Mouse (Mus musculus) limb, embryonic 12.5 days (tissue): Measurements from ENCODE around the gene Dynlrb2. TPM values are rescaled to one million over a fixed set of nuclear protein-coding genes. Genes with fewer than 3 reads are reported as not detected.

ENCODE experiments used
- ATAC-seq: fragments of 200-750 bp; cut with Nextera tagmentation; 2 replicates; pipeline ENCODE4 v1.8.0; 2017; ENCODE audit warnings: low read depth, moderate TSS enrichment; ENCODE audit not compliant: insufficient number of reproducible peaks, insufficient read depth, low FRiP score, low TSS enrichment
- H3K27ac ChIP-seq: fragments of 300-500 bp; sonication (generic); 2 replicates; pipeline ENCODE4 v1.5.1; 2016; ENCODE audit warnings: mild to moderate bottlenecking, moderate library complexity
- H3K27me3 ChIP-seq: fragments of 300-500 bp; sonication (generic); 2 replicates; pipeline ENCODE4 v1.6.1; 2016; ENCODE audit warnings: mild to moderate bottlenecking, moderate library complexity
- H3K36me3 ChIP-seq: fragments of 300-500 bp; sonication (generic); 2 replicates; pipeline ENCODE4 v1.6.1; 2016; ENCODE audit warnings: mild to moderate bottlenecking, moderate library complexity
- H3K4me1 ChIP-seq: fragments of 300-500 bp; sonication (generic); replicated peaks from 2 replicates; pipeline ENCODE4 v1.6.1; 2016
- H3K4me2 ChIP-seq: fragments of 300-500 bp; sonication (generic); 2 replicates; pipeline ENCODE4 v1.6.1; 2016; ENCODE audit warnings: mild to moderate bottlenecking, moderate library complexity
- H3K4me3 ChIP-seq: fragments of 300-500 bp; sonication (generic); replicated peaks from 2 replicates; pipeline ENCODE4 v1.5.1; 2016; ENCODE audit warnings: mild to moderate bottlenecking
- H3K9ac ChIP-seq: fragments of 300-500 bp; sonication (generic); replicated peaks from 2 replicates; pipeline ENCODE4 v1.6.1; 2016; ENCODE audit warnings: mild to moderate bottlenecking, moderate library complexity
- H3K9me3 ChIP-seq: fragments of 300-500 bp; sonication (generic); 2 replicates; pipeline ENCODE4 v1.6.1; 2016; ENCODE audit warnings: mild to moderate bottlenecking, moderate library complexity
- WGBS: fragments of 180-500 bp; shearing (Covaris S2); methylation state at CpG from one replicate; pipeline ENCODE4 v1.1.7; 2016; 5-methylcytosine and 5-hydroxymethylcytosine counted together
- polyA plus RNA-seq: library from polyadenylated mRNA; unstranded; fragments of >200 nt; fragmentation: Nextera tagmentation; extraction: Ambion mirVana; gene quantifications from 2 replicates; pipeline ENCODE4 v1.2.1, GENCODE M21; 2016

The Dynlrb2 gene
- polyA plus RNA-seq, 1 experiment from 2014 or later, result not detected

DNA sequence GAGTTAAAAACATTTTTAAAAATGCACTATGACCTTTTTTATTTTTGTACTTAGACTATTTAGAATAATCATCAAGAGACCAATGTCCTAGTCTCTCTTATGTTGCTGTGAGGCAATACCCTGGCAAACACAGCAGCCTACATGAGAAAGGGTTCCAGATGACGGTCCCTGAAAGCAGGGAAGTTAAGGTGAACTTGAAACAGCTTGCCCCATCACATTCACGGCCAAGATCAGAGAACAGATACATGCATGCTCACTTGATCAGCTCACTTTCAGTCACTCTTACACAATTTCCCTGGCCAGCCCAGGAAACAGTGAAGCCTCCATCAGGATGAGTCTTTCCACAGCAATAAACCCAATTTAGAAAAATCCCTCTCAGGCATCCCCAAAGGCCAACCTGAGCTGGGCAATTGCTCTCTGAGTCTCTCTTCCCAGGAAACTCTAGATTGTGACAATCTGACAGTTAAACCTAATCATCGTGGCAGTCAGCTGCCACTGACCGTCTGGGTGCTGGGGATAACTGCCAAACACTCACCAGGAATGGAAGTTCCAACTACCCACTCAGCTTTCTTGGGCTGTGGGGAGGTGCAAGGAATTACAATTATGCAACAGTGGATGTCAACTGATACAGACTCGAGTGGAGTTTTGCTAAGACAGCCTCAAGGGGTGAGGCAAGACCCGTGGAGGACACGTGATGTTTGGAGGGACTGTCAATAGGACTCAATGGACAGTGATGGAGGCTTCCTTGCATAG is 4.5 kb upstream of the Dynlrb2 start:
- 86% methylated on average over 7 of the region's 7 CpGs for WGBS
- H3K4me1 ChIP-seq, result 0 out of 2 replicates have a peak, but pooled peaks cover 4% of the 10 kb centered on the region
- ATAC-seq, result no peak

DNA sequence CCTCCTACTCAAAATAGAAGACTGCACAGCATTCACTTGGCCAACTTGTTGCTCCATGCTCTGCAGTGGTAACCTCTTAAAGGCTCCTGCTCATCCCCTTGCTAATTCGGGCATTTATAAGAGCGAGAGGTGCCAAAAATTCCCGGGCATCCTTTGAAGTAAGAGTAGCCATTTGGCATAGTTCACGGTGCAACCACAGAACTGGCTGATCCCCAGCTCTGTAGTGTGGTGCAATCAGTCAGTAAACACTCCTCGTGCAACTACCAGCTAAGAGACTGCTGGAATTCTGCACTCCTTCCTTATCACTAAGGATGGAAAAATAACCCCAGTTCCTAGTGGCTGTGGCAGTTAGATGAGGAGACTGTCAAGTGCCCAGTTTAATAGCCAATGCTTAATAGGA is 3.9 kb downstream of the Dynlrb2 start:
- no peak overlapping the region for H3K4me3 ChIP-seq
- H3K27me3 ChIP-seq, result no peaks in the 10 kb centered on the region
- 0 out of 2 replicates have a peak, but pooled peaks cover 4% of the 10 kb centered on the region for H3K4me1 ChIP-seq
- no peak overlapping the region for H3K27ac ChIP-seq
- no peak overlapping the region for H3K9ac ChIP-seq
- no peak for ATAC-seq
- 46% methylated on average over 5 of the region's 5 CpGs for WGBS
- H3K36me3 ChIP-seq, result no peaks in the 10 kb centered on the region
- H3K4me2 ChIP-seq, result no peak overlapping the region
- H3K9me3 ChIP-seq, result no peaks in the 10 kb centered on the region

More for the DNA sequence above, 4.5 kb upstream of the Dynlrb2 start:
- Histone ChIP-seq H3K27me3 (no peaks in the 10 kb centered on the region), H3K27ac (no peak overlapping the region), H3K4me2 (no peak overlapping the region), H3K36me3 (no peaks in the 10 kb centered on the region), H3K4me3 (no peak overlapping the region), H3K9ac (no peak overlapping the region), H3K9me3 (no peaks in the 10 kb centered on the region)

DNA sequence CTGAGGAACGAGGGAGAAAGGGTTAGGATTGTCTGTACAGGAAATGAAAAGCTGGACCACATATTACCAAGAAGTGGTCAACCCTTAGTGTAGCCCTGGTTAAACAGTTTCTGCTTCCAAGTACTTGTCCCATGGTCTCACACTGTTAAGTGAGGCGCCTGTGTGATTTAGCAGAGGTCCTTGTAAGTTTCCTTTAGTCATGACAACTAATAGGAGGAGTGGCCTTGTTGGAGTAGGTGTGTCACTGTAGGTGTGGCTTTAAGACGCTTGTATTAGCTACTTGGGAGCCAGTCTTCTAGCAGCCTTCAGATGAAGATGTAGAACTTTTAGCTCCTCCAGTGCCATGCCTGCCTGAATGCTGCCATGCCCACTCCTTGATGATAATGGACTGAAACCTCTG is 4.5 kb downstream of the Dynlrb2 start:
- no peak overlapping the region for H3K9ac ChIP-seq
- ATAC-seq, result no peak
- H3K4me3 ChIP-seq, result no peak overlapping the region
- H3K36me3 ChIP-seq, result no peaks in the 10 kb centered on the region
- no peak overlapping the region for H3K4me2 ChIP-seq
- 54% methylated on average over 3 of the region's 3 CpGs for WGBS
- H3K4me1 ChIP-seq, result 0 out of 2 replicates have a peak, but pooled peaks cover 4% of the 10 kb centered on the region
- H3K27me3 ChIP-seq, result no peaks in the 10 kb centered on the region
- H3K27ac ChIP-seq, result no peak overlapping the region
- no peaks in the 10 kb centered on the region for H3K9me3 ChIP-seq

DNA sequence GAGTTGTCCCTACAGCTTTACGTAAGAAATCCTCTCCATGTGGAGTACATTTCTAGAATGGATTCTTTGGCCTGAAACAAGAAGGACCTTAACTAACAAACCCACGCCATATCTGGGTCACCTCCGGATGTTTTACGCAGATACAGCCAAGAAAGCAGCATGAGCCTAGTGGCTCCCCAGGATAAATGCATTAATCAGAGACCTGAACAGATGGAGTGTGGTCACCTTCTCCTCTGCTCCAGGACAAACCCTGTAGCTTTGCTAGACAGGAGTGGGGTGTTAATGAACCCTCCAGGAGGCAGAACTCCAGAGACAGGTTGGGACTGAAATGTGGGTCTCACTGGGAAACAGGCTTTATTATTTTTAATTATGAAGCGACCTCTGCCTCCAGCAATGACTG is 14.9 kb downstream of the Dynlrb2 start:
- Histone ChIP-seq H3K27me3 (no peaks in the 10 kb centered on the region), H3K27ac (no peak overlapping the region), H3K9me3 (peaks cover 13% of the 10 kb centered on the region), H3K4me2 (no peak overlapping the region), H3K36me3 (no peaks in the 10 kb centered on the region), H3K4me3 (no peak overlapping the region), H3K4me1 (no peaks in the 10 kb centered on the region), H3K9ac (no peak overlapping the region)
- ATAC-seq, result no peak
- 84% methylated on average over 5 of the region's 5 CpGs for WGBS

DNA sequence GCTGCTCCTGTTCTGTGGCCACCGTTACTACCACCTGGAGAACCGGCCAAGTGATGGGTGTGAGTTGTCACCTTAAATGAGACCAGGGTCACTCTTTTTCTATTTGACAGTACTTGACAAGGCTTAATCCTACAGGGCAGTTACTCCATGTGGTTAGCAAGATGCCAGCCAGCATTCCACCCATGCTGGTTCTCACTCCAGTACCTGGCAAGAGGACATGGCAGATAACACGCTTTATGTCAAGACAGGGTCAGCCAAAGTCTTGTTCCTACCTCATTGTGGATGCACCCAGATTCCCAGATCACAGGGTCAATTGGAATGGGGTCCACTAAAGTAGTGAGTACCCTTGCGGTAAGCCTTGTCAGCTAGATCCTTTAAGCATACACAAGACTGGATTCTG is 16.4 kb downstream of the Dynlrb2 start:
- H3K36me3 ChIP-seq, result no peaks in the 10 kb centered on the region
- peaks cover 13% of the 10 kb centered on the region for H3K9me3 ChIP-seq
- H3K4me1 ChIP-seq, result no peaks in the 10 kb centered on the region
- no peak overlapping the region for H3K27ac ChIP-seq
- no peaks in the 10 kb centered on the region for H3K27me3 ChIP-seq
- 89% methylated on average over 4 of the region's 4 CpGs for WGBS
- H3K9ac ChIP-seq, result no peak overlapping the region
- H3K4me3 ChIP-seq, result no peak overlapping the region
- no peak for ATAC-seq
- no peak overlapping the region for H3K4me2 ChIP-seq

DNA sequence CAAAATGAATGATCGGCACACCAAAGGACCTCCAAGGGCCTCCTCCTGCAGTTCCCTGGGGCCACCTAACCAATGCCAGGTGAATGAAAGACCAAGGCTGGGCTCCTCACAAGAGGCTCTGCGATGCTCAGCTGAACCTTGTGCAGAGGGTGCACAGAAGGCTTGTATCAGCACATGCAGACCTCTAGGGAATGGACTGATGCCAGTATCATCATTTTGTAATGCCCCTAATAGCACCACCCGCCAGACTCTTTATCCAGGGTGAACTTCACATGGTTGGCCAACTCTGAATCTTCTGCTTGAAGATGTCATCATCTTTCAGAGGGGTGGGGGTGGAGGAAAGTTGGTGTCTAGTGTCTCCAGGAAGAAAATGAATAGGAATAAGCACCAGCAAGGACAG is 16.9 kb downstream of the Dynlrb2 start:
- Histone ChIP-seq H3K27ac (no peak overlapping the region), H3K4me3 (no peak overlapping the region), H3K4me1 (no peaks in the 10 kb centered on the region), H3K9me3 (peaks cover 11% of the 10 kb centered on the region), H3K36me3 (no peaks in the 10 kb centered on the region), H3K27me3 (no peaks in the 10 kb centered on the region), H3K4me2 (no peak overlapping the region), H3K9ac (no peak overlapping the region)
- ATAC-seq, result no peak
- WGBS, result 88% methylated on average over 3 of the region's 3 CpGs

DNA sequence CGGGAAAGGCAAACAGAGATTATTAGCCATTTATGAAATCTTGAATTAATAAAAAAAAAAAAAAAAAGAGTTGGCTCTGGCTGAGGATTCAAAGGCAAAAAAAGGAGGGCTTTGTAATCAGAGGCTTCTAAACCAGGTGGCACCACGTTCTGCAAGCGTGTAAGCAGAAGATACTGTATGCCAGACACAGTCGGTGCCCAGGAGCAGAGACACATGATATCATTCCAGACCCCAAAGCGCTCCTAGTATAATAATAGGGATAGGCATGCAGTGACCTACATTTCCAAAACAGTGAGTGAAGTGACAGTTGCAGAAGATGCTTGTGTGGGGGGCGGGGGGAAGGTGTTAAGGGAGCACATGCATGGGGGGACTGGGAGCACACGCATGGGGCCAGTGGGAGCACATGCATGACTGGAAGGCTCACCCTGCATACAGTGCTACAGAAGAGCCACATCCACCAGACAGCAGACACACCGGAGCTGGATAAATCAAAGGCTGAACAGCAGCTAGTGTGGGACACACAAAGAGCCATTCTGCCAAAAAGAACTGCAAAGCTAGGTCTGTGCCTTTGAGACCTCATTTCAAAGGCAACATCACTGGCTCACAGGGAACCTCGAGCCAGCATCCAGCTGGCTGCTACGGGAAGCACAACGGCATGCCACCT is 17.5 kb downstream of the Dynlrb2 start:
- peaks cover 5% of the 10 kb centered on the region; the same call in 1 of the 2 replicates for H3K9me3 ChIP-seq
- no peaks in the 10 kb centered on the region for H3K36me3 ChIP-seq
- 86% methylated on average over 11 of the region's 11 CpGs for WGBS
- H3K9ac ChIP-seq, result no peak overlapping the region
- H3K4me1 ChIP-seq, result no peaks in the 10 kb centered on the region
- no peak overlapping the region for H3K27ac ChIP-seq
- H3K4me2 ChIP-seq, result no peak overlapping the region
- H3K4me3 ChIP-seq, result no peak overlapping the region
- no peaks in the 10 kb centered on the region for H3K27me3 ChIP-seq
- ATAC-seq, result no peak

DNA sequence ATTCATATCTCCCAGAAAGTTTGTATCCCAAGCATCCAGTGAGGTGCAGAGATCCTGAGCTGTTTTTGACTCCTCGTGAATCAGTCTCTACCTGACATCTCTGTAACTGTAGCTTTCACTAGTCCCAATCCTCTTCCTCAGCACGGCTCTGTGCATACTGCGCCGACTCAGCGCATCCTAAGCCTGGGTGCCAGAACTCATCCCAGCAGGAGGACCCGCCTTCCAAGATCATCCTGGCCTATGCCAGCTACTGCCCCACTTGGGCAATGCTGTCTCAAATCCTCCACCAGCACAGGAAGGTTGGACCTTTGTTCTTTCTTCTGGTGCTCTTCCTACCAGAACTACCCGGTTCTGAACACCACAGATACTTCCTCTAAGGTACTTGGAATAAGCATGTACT is 20.1 kb downstream of the Dynlrb2 start:
- no peak for ATAC-seq
- Histone ChIP-seq H3K9ac (no peak overlapping the region), H3K4me1 (no peaks in the 10 kb centered on the region), H3K27me3 (peaks cover 3% of the 10 kb centered on the region; the same call in 1 of the 2 replicates), H3K27ac (no peak overlapping the region), H3K36me3 (no peaks in the 10 kb centered on the region), H3K9me3 (no peaks in the 10 kb centered on the region), H3K4me2 (no peak overlapping the region), H3K4me3 (no peak overlapping the region)
- 87% methylated on average over 7 of the region's 7 CpGs for WGBS

DNA sequence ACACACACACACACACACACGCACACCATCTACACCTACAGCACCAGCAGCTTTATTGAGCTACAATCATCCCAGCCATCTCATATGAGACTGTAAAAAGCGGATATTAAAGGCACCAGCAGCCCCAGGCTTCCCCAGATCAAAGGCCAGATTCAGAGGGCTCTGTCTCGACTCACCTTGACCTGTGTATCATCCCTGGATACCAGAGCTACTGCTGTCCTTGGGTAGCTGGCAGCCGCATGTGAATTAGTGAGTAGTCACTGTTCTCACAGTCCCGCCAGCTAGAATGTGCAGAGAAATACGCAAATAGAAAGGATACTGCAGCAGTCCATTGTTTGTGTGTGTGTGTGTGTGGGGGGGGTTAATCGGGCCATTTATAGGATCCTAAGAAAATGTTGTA is 24.0 kb downstream of the Dynlrb2 start:
- Histone ChIP-seq H3K4me3 (no peak overlapping the region), H3K36me3 (no peaks in the 10 kb centered on the region), H3K9ac (no peak overlapping the region), H3K27me3 (peaks cover 3% of the 10 kb centered on the region; the same call in 1 of the 2 replicates), H3K9me3 (no peaks in the 10 kb centered on the region), H3K4me1 (no peaks in the 10 kb centered on the region), H3K4me2 (no peak overlapping the region), H3K27ac (no peak overlapping the region)
- ATAC-seq, result no peak
- 77% methylated on average over 7 of the region's 7 CpGs for WGBS

DNA sequence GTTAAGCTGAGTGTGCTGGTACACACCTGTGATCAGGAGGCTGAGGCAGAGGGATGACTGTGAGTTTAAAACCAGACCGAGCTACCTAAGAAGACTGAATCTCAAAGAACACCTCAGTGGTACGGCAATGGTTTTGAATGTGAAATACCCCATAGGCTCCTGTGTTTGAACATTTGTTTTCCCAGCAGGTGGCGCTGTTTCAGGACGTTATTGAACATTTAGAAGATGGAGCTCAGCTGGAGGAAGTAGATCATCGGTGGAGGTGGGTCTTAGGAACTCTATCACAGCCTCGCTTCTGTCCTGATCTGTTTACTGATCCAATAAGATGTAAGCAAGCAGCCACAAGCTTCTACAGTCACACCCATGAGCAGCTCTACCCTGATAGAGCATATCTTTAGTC is 28.3 kb downstream of the Dynlrb2 start:
- no peak overlapping the region for H3K27ac ChIP-seq
- no peaks in the 10 kb centered on the region for H3K4me1 ChIP-seq
- H3K9me3 ChIP-seq, result no peaks in the 10 kb centered on the region
- 77% methylated on average over 6 of the region's 6 CpGs for WGBS
- H3K4me2 ChIP-seq, result no peak overlapping the region
- H3K4me3 ChIP-seq, result no peak overlapping the region
- H3K9ac ChIP-seq, result no peak overlapping the region
- no peaks in the 10 kb centered on the region for H3K36me3 ChIP-seq
- peaks cover 7% of the 10 kb centered on the region; the same call in 1 of the 2 replicates for H3K27me3 ChIP-seq
- no peak for ATAC-seq

DNA sequence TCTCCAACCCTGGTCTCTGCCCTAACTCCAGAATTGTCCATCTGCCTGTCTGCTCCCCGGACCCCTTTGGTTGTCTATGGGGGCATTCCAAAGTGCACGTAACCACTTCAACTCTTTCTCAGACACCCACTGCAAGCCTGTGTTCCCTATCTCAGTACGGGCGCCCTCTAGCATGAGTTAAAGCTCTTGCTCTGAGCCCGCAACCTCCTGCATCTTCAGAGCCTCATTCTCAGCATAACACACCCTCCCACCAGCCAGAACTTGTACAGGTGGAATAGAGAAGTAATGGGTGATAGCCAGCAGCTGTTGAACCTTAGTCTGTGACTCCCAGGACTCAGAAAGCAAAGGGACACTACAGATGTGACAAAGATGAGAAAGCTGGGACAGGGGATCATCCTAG is 32.0 kb downstream of the Dynlrb2 start:
- H3K27me3 ChIP-seq, result 0 out of 2 replicates have a peak, but pooled peaks cover 4% of the 10 kb centered on the region
- no peak for ATAC-seq
- H3K4me2 ChIP-seq, result no peak overlapping the region
- H3K9me3 ChIP-seq, result no peaks in the 10 kb centered on the region
- 83% methylated on average over 5 of the region's 5 CpGs for WGBS
- no peak overlapping the region for H3K27ac ChIP-seq
- no peak overlapping the region for H3K9ac ChIP-seq
- H3K4me3 ChIP-seq, result no peak overlapping the region
- no peaks in the 10 kb centered on the region for H3K36me3 ChIP-seq
- H3K4me1 ChIP-seq, result no peaks in the 10 kb centered on the region
